Mouse (Mus musculus): ENCODE results near the gene Epb41l4b. TPM values are rescaled to one million over a fixed set of nuclear protein-coding genes. Genes with fewer than 3 reads are reported as not detected.

Gene Epb41l4b
- polyA plus RNA-seq, 1 experiment from 2014 or later = 3.7 TPM

DNA sequence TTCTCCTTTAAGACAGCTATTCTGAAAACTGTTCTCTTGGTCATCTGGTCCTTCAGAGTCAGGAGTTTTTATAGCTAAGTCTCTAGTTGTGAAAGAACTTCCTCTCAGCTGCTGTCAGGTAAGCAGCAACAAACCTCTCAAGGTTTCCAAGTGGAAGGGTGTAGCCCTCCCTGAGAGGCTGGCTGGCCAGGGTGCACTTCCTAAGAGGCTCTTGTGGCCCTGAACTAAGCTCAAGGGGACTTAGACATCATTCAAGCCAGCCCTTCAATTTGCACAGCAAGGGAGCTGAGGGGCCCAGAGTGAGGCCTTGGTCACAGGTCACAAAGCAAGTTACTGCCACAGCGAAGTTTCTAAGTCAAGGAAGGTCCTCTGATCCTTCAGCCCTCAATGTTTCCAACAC is 200.0 kb downstream of the Epb41l4b start:
- H3K27me3 ChIP-seq (replicated peaks) = no peaks in the 10 kb centered on the region

DNA sequence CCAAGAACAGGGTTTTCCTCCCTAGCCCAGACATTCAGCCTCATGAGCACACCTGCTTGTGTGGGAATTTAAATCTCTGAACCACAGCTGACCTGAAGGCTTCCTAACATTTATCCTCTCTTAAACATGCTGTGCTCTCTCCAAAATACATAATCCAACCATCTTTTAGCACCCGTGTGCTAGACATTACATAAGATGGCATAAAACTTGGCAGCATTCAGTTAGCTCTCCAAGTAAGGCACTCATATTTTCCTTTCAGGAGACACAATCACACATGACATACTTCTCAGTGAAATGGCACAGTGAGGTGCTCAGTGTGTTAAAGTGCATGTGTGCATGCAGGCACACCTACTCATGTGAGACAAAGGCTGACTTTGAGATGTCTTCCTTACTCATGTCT is 200.7 kb downstream of the Epb41l4b start:
- H3K27ac ChIP-seq = no peak overlapping the region
- H3K4me2 ChIP-seq = no peak overlapping the region
- H3K4me1 ChIP-seq = peaks cover 17% of the 10 kb centered on the region
- no peaks in the 10 kb centered on the region for H3K36me3 ChIP-seq (replicated peaks)
- no peak for ATAC-seq (replicated peaks)
- 71% methylated on average over 1 of the region's 1 CpGs for WGBS
- H3K4me3 ChIP-seq = no peak overlapping the region
- no peaks in the 10 kb centered on the region for H3K9me3 ChIP-seq
- no peaks in the 10 kb centered on the region for H3K27me3 ChIP-seq (replicated peaks)
- no peak overlapping the region for H3K9ac ChIP-seq

More for the DNA sequence above, 200.0 kb downstream of the Epb41l4b start:
- ATAC-seq (replicated peaks) = no peak
- no peak overlapping the region for H3K4me3 ChIP-seq
- no peaks in the 10 kb centered on the region for H3K36me3 ChIP-seq (replicated peaks)
- H3K9ac ChIP-seq = no peak overlapping the region
- H3K4me1 ChIP-seq = peaks cover 17% of the 10 kb centered on the region
- 24% methylated on average over 1 of the region's 1 CpGs for WGBS
- no peak overlapping the region for H3K27ac ChIP-seq
- no peaks in the 10 kb centered on the region for H3K9me3 ChIP-seq
- H3K4me2 ChIP-seq = no peak overlapping the region

Other genes starting within 250 kb of the Epb41l4b start
- gene Tmem245, start 196.0 kb downstream of the Epb41l4b start, polyA plus RNA-seq (2015; fragmentation: Nextera tagmentation; extraction: Ambion mirVana) = 10.4 and 12.5 TPM in 2 replicates
- 19.5 and 21.8 TPM in 2 replicates for gene Frrs1l, start 153.0 kb downstream of the Epb41l4b start, polyA plus RNA-seq (2015; fragmentation: Nextera tagmentation; extraction: Ambion mirVana)
- gene Ptpn3, start 158.4 kb upstream of the Epb41l4b start, polyA plus RNA-seq (2015; fragmentation: Nextera tagmentation; extraction: Ambion mirVana) = 2.3 and 2.8 TPM in 2 replicates